Mouse (Mus musculus): ENCODE data around the gene Cd59b. TPM values are rescaled to one million over a fixed set of nuclear protein-coding genes. Genes with fewer than 3 reads are reported as not detected.
"Not testable (repeated sequence)": the region's sequence is repeated elsewhere in the genome, so short reads cannot be mapped to it uniquely, and the experiment has no call there.

The Cd59b gene
- total and polyA plus RNA-seq, 2 experiments, result 17.7 to 20.7 TPM

DNA sequence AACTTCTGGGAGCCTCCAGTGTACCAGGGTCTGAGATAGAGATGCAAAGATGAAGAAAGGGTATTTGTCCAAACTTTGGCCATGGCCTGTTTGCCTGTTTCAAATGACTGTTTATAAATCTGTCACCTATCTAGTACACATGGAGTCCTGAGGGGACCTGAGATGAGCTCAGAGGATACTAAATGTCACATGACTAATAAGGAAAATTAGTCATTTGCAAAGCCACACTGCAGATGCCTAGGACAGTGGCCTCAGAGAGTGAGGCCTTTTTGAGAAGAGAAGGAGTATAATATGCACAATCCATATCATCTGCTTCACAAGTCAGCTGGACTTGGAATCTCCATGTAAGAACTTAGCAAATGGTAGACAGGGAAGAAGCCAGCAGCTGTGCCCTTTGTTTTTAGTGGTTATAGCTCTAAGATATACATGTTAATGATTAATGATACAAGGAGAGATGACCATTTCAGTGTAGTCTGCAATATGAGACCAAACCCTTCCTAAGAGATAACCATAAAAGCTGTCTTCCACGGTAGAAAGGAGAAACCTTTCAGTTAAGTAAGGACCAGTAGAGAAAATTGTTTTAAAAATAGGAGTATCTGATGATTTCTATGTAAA is 11.9 kb downstream of the Cd59b start:
- H3K27ac ChIP-seq (replicated peaks; ENCODE audit: insufficient read depth, low read depth, low read length); H3K4me3 ChIP-seq (ENCODE audit: insufficient read depth, low read depth, low read length); H3K4me1 ChIP-seq (ENCODE audit: control insufficient read depth, insufficient read depth, low read length); H3K9ac ChIP-seq (ENCODE audit: low read depth, low read length); H3K79me2 ChIP-seq (ENCODE audit: control insufficient read depth, insufficient read depth, low read length); H3K27me3 ChIP-seq (ENCODE audit: control insufficient read depth, insufficient read depth, low read length); H3K36me3 ChIP-seq (ENCODE audit: control insufficient read depth, insufficient read depth, low read length); DNase-seq (ENCODE audit: extremely low read depth, low read depth, low spot score): not testable (repeated sequence)
- WGBS, result no CpG with 5 or more reads among the region's 1 CpGs

DNA sequence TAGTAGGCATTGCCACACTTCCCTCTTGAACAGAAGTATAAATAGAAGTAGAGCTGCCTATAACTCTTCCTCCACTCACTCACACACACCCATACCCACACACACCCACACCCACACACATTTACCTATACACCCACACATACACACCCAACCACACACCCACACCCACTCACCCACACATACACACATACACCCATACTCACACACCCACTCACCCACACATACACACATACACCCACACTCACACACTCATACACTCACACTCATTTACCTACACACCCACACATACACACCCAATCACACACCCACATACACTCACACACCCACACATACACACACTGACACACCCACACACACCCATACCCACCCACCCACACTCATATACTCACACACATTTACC is 12.8 kb downstream of the Cd59b start:
- Histone ChIP-seq H3K4me3 (ENCODE audit: insufficient read depth, low read depth, low read length) (no peak overlapping the region), H3K36me3 (ENCODE audit: control insufficient read depth, insufficient read depth, low read length) (no peaks in the 10 kb centered on the region), H3K9ac (ENCODE audit: low read depth, low read length) (no peak overlapping the region), H3K79me2 (ENCODE audit: control insufficient read depth, insufficient read depth, low read length) (no peaks in the 10 kb centered on the region), H3K4me1 (ENCODE audit: control insufficient read depth, insufficient read depth, low read length) (no peaks in the 10 kb centered on the region), H3K27ac (replicated peaks; ENCODE audit: insufficient read depth, low read depth, low read length) (no peak overlapping the region), H3K27me3 (ENCODE audit: control insufficient read depth, insufficient read depth, low read length) (no peaks in the 10 kb centered on the region)
- TF ChIP-seq CTCF (IDR thresholded peaks at IDR 0.05; ENCODE audit: low read depth, low read length), result no peak
- no peak for TF ChIP-seq POLR2A (IDR thresholded peaks at IDR 0.05; ENCODE audit: extremely low read depth, insufficient read depth, low read length)
- no peak for DNase-seq (ENCODE audit: extremely low read depth, low read depth, low spot score)

DNA sequence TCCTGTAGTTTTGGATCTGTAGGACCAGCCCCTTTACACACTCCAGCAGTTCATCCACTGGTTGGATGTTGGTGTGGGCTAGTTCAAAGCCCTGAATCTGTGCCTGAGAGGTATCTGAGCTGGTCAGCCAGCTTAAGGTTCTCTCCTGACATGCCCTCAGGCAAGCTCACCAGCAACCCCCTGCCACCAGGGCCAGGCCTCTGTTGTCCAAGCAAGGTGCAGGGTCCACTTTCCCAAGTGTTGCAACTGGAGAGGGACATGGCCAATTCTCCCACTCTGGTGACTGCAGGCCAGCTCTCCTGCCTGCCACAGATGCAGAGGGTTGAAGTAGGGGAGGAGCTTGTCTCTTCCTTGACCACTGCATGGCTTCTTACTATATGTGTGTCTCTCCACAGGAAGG is 14.4 kb downstream of the Cd59b start:
- TF ChIP-seq CTCF (IDR thresholded peaks at IDR 0.05; ENCODE audit: low read depth, low read length), result 0 out of 2 replicates have a peak, but pooled peaks have one; percentile 5
- not testable (repeated sequence) for H3K4me1 ChIP-seq (ENCODE audit: control insufficient read depth, insufficient read depth, low read length); H3K27ac ChIP-seq (replicated peaks; ENCODE audit: insufficient read depth, low read depth, low read length); H3K9ac ChIP-seq (ENCODE audit: low read depth, low read length); H3K4me3 ChIP-seq (ENCODE audit: insufficient read depth, low read depth, low read length); H3K36me3 ChIP-seq (ENCODE audit: control insufficient read depth, insufficient read depth, low read length); H3K79me2 ChIP-seq (ENCODE audit: control insufficient read depth, insufficient read depth, low read length); H3K27me3 ChIP-seq (ENCODE audit: control insufficient read depth, insufficient read depth, low read length)
- DNase-seq (ENCODE audit: extremely low read depth, low read depth, low spot score), result peak; percentile 78

DNA sequence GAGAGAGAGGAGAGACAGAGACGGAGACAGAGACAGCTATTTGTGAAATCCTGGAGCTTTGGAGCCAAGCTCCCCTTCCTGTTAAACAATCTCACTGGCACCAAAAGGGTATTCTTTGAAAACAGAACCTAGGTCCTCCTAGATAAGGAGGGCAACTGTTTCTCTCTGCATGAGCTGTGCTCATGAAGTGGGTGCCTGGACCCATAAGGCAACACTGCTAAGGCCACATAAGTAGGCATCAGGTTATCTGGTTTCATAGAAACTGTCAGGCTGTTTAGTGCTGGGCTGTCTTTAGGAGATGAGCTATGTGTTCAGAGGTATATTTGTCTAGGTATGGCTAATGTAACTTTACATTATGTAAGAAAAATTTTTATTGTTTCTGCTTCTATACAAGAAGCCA is 17.9 kb downstream of the Cd59b start:
- H3K4me1 ChIP-seq (ENCODE audit: control insufficient read depth, insufficient read depth, low read length); H3K9ac ChIP-seq (ENCODE audit: low read depth, low read length); DNase-seq (ENCODE audit: extremely low read depth, low read depth, low spot score); H3K36me3 ChIP-seq (ENCODE audit: control insufficient read depth, insufficient read depth, low read length); H3K27me3 ChIP-seq (ENCODE audit: control insufficient read depth, insufficient read depth, low read length); H3K4me3 ChIP-seq (ENCODE audit: insufficient read depth, low read depth, low read length); H3K79me2 ChIP-seq (ENCODE audit: control insufficient read depth, insufficient read depth, low read length); H3K27ac ChIP-seq (replicated peaks; ENCODE audit: insufficient read depth, low read depth, low read length): not testable (repeated sequence)
- 56% methylated on average over 1 of the region's 1 CpGs for WGBS

DNA sequence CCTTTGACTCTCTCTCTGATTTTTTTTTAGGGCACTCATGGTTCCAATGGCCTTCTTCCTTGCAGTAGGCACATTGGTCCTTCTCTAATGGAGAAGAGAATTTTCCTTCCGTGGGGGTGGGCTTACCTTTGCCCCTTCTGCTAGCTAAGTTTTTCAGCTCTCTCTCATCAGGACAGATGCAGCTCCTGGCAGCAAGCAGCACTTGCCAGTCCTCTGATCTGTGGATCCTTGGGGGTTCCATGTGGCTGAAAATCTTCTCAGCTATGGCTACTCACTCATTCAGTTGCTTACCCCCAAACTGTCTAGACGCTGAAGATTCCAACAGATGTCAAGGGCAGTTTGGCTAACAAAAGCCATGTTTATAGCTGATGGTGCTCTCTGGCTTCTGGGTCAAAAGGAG is 23.7 kb downstream of the Cd59b start:
- Histone ChIP-seq H3K27me3 (ENCODE audit: control insufficient read depth, insufficient read depth, low read length) (no peaks in the 10 kb centered on the region), H3K36me3 (ENCODE audit: control insufficient read depth, insufficient read depth, low read length) (no peaks in the 10 kb centered on the region), H3K4me3 (ENCODE audit: insufficient read depth, low read depth, low read length) (no peak overlapping the region), H3K79me2 (ENCODE audit: control insufficient read depth, insufficient read depth, low read length) (no peaks in the 10 kb centered on the region; the same call in 1 of the 2 replicates), H3K4me1 (ENCODE audit: control insufficient read depth, insufficient read depth, low read length) (0 out of 2 replicates have a peak, but pooled peaks cover 1% of the 10 kb centered on the region), H3K27ac (replicated peaks; ENCODE audit: insufficient read depth, low read depth, low read length) (no peak overlapping the region), H3K9ac (ENCODE audit: low read depth, low read length) (no peak overlapping the region)
- no peak for DNase-seq (ENCODE audit: extremely low read depth, low read depth, low spot score)
- 72% methylated on average over 2 of the region's 2 CpGs for WGBS
- no peak for TF ChIP-seq CTCF (IDR thresholded peaks at IDR 0.05; ENCODE audit: low read depth, low read length)
- TF ChIP-seq POLR2A (IDR thresholded peaks at IDR 0.05; ENCODE audit: extremely low read depth, insufficient read depth, low read length), result no peak

DNA sequence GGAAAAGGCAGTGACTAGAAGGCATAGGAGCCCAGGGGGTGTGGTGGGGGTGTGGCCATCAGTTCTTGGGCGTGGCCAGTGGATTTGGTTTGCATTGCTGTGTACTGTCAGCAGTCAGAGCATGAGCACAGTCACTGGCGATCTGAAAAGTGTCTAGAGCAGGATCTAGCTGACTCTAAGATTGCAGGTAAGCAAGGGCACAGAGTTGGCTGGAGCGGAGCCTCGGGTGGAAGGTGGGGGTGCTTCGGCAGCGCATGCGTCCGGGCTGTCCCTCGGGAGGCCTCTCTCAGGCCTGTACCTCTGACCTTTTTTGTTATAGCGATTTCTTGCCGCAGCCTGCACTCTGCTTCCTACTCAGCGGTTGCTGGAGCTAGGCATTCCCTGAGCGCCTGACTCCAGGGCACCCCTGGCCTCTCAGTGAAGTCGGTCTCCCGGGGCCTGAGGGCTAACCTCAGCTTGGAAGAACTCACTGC is 26.1 kb downstream of the Cd59b start, which contains the start of gene Cd59a:
Gene Cd59a (plus strand): TSS at position 61 of the 473 bp plus-strand sequence.
- peak within 1 kb of the TSS; percentile 88 for H3K9ac ChIP-seq (ENCODE audit: low read depth, low read length)
- H3K4me1 ChIP-seq (ENCODE audit: control insufficient read depth, insufficient read depth, low read length), result peaks cover 4% of the 10 kb centered on the region
- peak within 1 kb of the TSS; percentile 85 for H3K27ac ChIP-seq (replicated peaks; ENCODE audit: insufficient read depth, low read depth, low read length)
- peak; percentile 94 for DNase-seq (ENCODE audit: extremely low read depth, low read depth, low spot score)
- WGBS, result 2% methylated on average over 15 of the region's 15 CpGs
- TF ChIP-seq CTCF (IDR thresholded peaks at IDR 0.05; ENCODE audit: low read depth, low read length), result no peak
- TF ChIP-seq POLR2A (IDR thresholded peaks at IDR 0.05; ENCODE audit: extremely low read depth, insufficient read depth, low read length), result peak; percentile 56; the same call in 1 of the 2 replicates
- no peaks in the 10 kb centered on the region for H3K36me3 ChIP-seq (ENCODE audit: control insufficient read depth, insufficient read depth, low read length)
- H3K27me3 ChIP-seq (ENCODE audit: control insufficient read depth, insufficient read depth, low read length), result no peaks in the 10 kb centered on the region
- H3K79me2 ChIP-seq (ENCODE audit: control insufficient read depth, insufficient read depth, low read length), result no peaks in the 10 kb centered on the region; the same call in 1 of the 2 replicates
- H3K4me3 ChIP-seq (ENCODE audit: insufficient read depth, low read depth, low read length), result peak within 1 kb of the TSS; percentile 80
